Mouse (Mus musculus) left cerebral cortex, postnatal 36 days (tissue): ENCODE measurements around the gene Mark1. TPM values are rescaled to one million over a fixed set of nuclear protein-coding genes. Genes with fewer than 3 reads are reported as not detected.

Experiments
- DNase-seq, 2 experiments: peaks; one replicate each; pipeline ENCODE4 v3.0.0; 2021 to 2022; ENCODE audit warnings: low spot score in 2 of 2, mixed read lengths in 1 of 2
- intact Hi-C: fragments of 180-260 bp; cut with DNase I; formaldehyde crosslinking; loops from one replicate; pipeline ENCODE4 v1.15.1; 2025
- total RNA-seq, 2 experiments: library from RNA; stranded (reverse); gene quantifications; 2 replicates each; pipeline ENCODE4 v1.2.3; 2021

The Mark1 gene
- total RNA-seq, 2 experiments from 2014 or later: 91.2 to 96.3 TPM

- DNase-seq: no peak
- intact Hi-C loops: loop anchor here (5.0 kb wide), 1 partner anchor 287 kb away; no protein-coding TSS in a partner anchor
Observed at GRCm38 (mm10) chr1:184905371-184905770, 94.0 kb downstream of the Mark1 start.

GRCm38 (mm10) chr1:184903697-184904096 is 95.7 kb downstream of the Mark1 start:
- DNase-seq: no peak
- intact Hi-C loops: no loop called here

GRCm38 (mm10) chr1:184902886-184903285 is 96.5 kb downstream of the Mark1 start:
- no peak for DNase-seq
- intact Hi-C loops: no loop called here

DNA sequence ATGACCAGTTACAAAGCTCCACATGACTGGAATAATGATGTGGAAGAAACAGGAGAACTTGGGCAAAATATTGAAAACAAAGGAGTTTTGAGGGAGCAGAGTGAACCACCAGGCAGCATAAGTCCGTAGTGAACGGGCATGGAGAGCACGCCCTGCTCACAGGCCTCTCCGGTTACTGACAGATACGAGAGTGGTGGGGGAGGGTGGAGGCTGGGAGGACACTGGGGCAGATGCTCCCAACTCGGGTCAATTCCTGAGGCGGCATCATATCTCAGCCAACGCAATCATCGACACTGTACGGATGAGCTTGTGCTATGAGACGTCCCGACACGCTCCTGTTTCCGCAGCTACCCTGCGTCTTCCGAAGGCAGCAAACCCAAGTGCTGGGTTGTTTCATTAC is 102.0 kb downstream of the Mark1 start:
- intact Hi-C loops: no loop called here
- no peak for DNase-seq

DNA sequence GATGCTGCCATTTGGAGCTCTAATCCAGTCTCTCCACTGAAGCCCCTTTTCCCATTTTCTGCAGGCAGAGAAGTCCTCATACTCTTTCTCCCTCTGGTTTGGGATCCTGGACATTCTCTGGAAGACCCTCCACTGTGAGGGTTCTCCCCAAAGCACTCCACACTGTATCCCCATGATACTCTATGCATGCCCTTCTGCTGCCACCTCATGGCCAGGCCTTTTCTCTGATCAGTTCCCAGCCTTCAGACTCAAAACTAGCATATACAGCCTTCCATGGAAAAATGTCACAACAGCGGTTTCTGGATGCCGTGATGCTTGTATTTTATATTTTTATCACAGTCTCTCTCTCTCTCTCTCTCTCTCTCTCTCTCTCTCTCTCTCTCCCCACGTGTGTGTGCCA is 107.4 kb downstream of the Mark1 start:
- no peak for DNase-seq
- intact Hi-C loops: loop anchor here (5.0 kb wide), 2 partner anchors 40 to 70 kb away; no protein-coding TSS in a partner anchor

- intact Hi-C loops: no loop called here
- DNase-seq: no peak
Observed at GRCm38 (mm10) chr1:184889454-184889853, 109.9 kb downstream of the Mark1 start.

DNA sequence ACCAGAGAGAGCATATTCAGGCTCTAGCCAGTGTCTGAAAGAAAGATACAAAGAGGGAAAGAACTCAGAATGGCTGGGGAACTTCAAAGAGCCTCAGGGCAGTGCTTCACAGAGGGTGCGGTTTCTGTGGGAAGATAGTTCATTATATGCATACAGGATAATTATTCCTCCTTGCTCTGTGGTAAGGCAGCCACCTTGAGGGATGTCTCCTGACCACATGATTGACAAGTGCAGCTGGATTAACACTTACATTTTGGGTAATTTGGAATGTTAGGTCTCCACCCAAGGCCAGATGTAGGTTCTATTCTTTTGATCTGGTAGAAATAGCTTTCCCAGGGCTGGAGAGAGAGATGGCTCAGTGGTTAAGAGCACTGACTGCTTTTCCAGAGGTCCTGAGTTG is 113.2 kb downstream of the Mark1 start:
- intact Hi-C loops: no loop called here
- no peak for DNase-seq

DNA sequence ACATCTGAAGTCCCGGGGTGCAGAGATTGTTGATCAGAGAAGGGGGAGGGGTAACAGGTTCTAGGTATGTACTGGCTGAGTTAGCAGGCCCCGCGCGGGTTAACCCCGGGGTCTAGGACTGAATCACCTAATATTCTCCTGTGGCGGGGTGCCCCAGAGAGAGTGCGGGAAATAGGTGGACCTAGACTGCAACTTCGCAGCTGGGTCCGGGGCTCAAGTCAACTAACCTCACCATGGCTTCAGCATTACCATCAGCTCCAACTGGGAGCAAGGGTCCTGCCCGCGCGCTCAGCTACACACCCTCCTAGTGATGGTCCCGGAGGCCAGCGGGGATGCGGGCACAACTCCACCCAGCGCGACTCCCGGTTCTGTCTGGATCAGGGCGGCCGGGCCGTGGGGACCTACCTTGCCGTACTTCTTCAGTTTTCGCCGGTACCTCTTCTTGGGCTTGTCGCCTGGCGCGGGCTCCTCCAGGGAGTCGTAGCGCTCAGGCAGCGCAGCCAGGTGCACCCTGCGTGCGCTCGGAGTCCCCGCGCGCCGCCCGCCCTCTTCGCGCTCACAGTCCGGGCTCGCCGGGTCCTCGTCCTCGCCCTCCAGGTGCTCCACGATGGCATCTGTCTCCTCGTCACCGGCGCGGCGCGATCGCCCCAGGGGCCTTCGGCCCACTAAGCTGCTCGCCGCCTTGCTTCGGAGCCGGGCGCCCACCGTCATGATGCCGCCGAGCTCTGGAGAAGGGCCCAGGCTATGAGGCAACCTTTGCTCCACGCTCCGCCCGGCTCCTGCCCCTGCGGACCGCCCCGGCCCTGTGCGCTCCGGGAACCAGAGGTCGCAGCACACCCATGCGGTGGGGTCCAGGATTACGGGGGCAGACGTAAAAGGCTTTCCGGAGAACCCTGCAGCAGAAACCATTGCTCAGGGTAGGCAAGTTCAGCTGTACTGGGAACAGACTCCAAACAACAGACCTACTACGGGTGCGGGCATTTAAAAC is 116.8 kb downstream of the Mark1 start, which contains the start of gene C130074G19Rik:
Gene C130074G19Rik (minus strand): TSS at position 938 of the 988 bp plus-strand sequence.
- peak; percentile 39 to 54 for DNase-seq
- intact Hi-C loops: no loop called here

DNA sequence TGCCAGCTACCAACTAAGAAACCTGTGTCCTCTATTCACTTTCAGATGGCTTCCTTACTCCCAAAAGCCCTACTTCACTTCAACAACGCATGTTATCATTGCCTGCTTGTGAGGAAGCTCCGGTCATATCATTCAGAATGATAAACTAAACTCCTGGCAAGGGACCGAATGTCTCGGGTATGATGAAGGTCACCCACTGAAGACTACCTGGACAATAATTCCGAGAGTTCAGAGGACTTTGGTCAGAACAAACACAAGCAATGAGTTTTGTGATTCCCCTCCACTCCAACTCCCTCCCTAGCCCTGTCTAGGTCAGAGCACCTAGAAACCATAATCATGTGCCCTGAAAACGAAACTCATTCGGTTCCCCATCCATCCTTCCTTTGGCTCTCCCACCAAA is 117.5 kb downstream of the Mark1 start:
- DNase-seq: no peak
- intact Hi-C loops: no loop called here

- intact Hi-C loops: no loop called here
- no peak for DNase-seq
Observed at GRCm38 (mm10) chr1:184881211-184881610, 118.2 kb downstream of the Mark1 start.

GRCm38 (mm10) chr1:184878860-184879259 is 120.5 kb downstream of the Mark1 start:
- intact Hi-C loops: no loop called here
- DNase-seq: no peak

DNA sequence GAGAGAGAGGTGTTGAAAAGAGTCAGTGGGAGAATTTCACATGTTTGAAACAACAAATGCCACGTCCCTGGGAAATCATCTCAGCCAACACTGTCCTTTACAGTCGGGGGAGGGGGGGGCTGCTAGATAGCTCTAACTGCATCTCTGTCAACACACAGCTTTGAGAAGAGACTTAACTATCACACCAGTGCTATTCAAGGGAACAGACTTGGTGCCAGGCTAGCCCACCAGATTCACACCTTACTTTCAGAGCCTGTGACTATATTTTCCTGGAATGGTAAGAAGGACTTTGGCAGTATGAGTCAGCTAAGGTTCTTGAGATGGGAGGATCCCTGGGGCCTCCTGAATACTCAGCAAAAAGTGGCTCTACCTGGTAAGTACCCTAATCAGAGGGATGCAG is 122.1 kb downstream of the Mark1 start:
- intact Hi-C loops: no loop called here
- DNase-seq: peak; percentile 40 to 72

DNA sequence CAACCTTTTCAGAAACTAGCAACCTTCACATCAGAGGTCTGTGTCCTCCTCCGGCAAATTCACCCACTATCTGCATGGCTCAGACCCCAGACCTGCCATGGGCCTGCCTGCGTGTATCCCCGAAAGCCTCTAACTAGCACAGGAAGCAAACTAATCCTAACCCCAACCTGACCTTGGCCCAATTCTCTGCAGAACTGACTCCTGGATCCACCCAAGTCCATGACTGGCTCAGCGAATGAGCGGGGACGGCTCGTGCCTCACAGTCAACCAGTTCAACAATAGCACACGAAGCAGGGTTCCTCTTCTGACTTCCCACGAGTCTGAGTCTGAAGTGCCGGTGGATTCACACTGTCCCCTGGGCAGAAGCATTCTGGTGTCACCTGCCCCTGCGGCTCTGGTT is 125.5 kb downstream of the Mark1 start:
- intact Hi-C loops: no loop called here
- no peak for DNase-seq

DNA sequence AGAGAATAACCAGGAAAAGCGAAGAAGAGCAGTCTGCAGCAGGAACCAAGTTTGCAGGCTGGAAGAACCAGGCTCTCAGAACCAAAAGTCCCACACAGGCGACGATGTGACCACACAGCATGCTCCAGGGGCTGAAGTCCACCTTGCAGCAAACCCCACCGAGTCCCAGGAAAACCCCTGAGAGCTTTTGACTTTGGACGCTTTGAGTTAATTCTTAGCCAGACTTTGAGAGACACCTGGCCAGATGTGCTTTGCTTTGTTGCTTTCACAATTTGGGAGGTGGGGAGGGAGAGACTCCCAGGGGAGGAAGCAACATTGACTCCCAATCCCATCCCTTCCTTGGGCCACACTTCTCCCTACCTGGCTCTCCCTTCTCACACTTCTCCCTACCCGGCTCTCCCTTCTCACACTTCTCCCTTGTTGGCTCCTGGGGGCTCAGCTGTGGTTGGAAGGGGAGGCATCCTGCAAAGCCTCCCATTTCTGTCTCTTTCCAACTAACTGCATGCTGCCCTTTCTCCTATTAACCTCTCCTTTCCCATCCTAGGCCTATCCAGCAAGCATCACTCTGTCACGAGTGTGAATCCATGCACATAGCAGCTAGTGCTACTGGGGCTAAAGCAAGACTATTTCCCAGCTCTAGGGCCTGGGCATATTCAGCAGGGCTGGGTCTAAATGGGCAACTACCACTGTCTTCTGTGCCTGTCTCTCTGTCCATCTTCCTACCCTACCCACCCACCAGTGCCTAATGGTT is 127.1 kb downstream of the Mark1 start:
- DNase-seq: no peak
- intact Hi-C loops: no loop called here

DNA sequence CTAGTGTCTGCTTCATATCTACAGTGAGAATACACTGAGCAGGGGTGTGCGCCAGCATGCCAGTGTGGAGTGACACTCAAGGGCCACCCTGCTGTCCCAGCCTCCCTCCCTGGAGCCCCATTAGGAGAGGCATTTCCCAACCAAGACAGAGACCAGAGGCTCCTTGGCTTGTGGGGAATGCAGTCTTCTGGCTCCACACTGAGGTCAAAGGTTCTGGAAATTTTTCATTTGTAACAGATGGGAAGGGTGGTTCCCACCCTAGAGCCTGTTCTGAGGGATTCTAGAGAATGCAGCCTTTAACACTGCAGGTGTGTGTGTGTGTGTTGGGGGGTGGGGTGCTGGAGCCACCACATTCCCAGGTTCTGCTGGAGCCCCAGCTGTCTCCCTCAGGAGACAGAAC is 127.9 kb downstream of the Mark1 start:
- DNase-seq: no peak
- intact Hi-C loops: no loop called here

GRCm38 (mm10) chr1:184870646-184871385 is 128.6 kb downstream of the Mark1 start:
- intact Hi-C loops: no loop called here
- no peak for DNase-seq

- no peak for DNase-seq
- intact Hi-C loops: no loop called here
Observed at GRCm38 (mm10) chr1:184869939-184870565, 129.3 kb downstream of the Mark1 start.

DNA sequence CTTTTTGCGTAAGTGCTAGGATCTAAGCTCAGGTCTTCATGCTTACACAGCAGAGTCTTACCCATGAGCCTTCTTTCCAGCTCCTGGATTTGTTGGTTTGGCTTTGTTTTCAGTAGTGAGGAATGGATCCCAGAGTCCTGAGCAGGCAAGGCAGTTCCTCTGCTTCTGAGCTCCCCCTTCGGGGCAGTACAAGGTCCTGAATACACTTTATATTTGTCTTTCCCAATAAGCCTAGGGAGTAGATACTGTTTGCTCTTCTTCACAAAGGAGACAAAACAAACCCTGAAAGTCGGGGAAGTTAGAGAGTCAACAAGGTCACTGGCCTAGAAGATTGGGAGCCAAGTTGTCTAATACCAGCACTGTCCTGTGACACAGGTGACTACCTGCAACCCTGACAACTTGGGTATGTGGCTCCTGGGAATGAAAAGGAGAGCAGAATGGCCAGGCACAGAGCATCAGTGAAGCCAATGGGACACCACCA is 131.7 kb downstream of the Mark1 start:
- no peak for DNase-seq
- intact Hi-C loops: no loop called here

GRCm38 (mm10) chr1:184864381-184864801 is 135.0 kb downstream of the Mark1 start:
- no peak for DNase-seq
- intact Hi-C loops: no loop called here
